Mouse (Mus musculus) liver, embryonic 13.5 days (tissue): Measurements from ENCODE around the gene Rtn3. TPM values are rescaled to one million over a fixed set of nuclear protein-coding genes. Genes with fewer than 3 reads are reported as not detected.
"Not testable (repeated sequence)": the region's sequence is repeated elsewhere in the genome, so short reads cannot be mapped to it uniquely, and the experiment has no call there.

Experiments used
- ATAC-seq: fragments of 200-750 bp; cut with Nextera tagmentation; 2 replicates; pipeline ENCODE4 v1.8.0; 2017; ENCODE audit warnings: low read depth, mild to moderate bottlenecking, moderate number of reproducible peaks, moderate library complexity
- DNase-seq: peaks from one replicate; pipeline ENCODE4 v3.0.0; 2022
- H3K27ac ChIP-seq: fragments of 300-500 bp; sonication (generic); 2 replicates; pipeline ENCODE4 v1.5.1; 2015; ENCODE audit warnings: moderate library complexity, mild to moderate bottlenecking, inconsistent platforms
- H3K27me3 ChIP-seq: fragments of 300-500 bp; sonication (generic); 2 replicates; pipeline ENCODE4 v1.6.1; 2015; ENCODE audit warnings: mild to moderate bottlenecking, inconsistent platforms
- H3K36me3 ChIP-seq: fragments of 300-500 bp; sonication (generic); 2 replicates; pipeline ENCODE4 v1.6.1; 2015; ENCODE audit warnings: mild to moderate bottlenecking, inconsistent platforms
- H3K4me1 ChIP-seq: fragments of 300-500 bp; sonication (generic); replicated peaks from 2 replicates; pipeline ENCODE4 v1.6.1; 2015; ENCODE audit warnings: inconsistent platforms
- H3K4me2 ChIP-seq: fragments of 300-500 bp; sonication (generic); 2 replicates; pipeline ENCODE4 v1.6.1; 2015; ENCODE audit warnings: inconsistent platforms, mild to moderate bottlenecking, moderate library complexity
- H3K4me3 ChIP-seq: fragments of 300-500 bp; sonication (generic); replicated peaks from 2 replicates; pipeline ENCODE4 v1.5.1; 2015; ENCODE audit warnings: mild to moderate bottlenecking, inconsistent platforms
- H3K9ac ChIP-seq: fragments of 300-500 bp; sonication (generic); 2 replicates; pipeline ENCODE4 v1.6.1; 2015; ENCODE audit warnings: mild to moderate bottlenecking, inconsistent platforms
- H3K9me3 ChIP-seq: fragments of 300-500 bp; sonication (generic); replicated peaks from 2 replicates; pipeline ENCODE4 v1.6.1; 2016; ENCODE audit warnings: inconsistent platforms
- WGBS: fragments of 180-500 bp; shearing (Covaris S2); methylation state at CpG from one replicate; pipeline ENCODE4 v1.1.7; 2015; ENCODE audit not compliant: insufficient replicate concordance; 5-methylcytosine and 5-hydroxymethylcytosine counted together
- polyA plus RNA-seq: library from polyadenylated mRNA; unstranded; fragments of >200 nt; fragmentation: Nextera tagmentation; extraction: Ambion mirVana; gene quantifications from 2 replicates; pipeline ENCODE4 v1.2.1, GENCODE M21; 2015

Gene Rtn3
- polyA plus RNA-seq, 1 experiment from 2014 or later: 67.5 TPM

DNA sequence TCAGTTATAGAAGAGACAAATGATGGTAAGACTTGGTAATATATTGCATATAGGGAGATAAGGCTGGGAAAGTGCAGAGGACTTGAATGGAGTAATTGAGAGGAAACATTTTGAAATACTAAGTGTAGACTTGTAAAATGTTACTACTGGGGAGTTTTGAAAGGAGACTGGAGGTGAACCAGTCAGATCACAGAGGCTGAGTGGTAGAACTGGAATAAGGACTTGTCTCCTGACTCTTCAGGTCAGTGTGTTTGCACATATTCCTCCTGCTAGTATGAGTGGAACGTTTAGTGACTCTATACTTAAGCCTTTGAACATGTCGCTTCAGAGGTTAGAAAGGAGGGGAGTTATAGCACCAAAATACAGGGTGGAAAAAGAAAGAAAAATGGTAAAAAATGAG lies 19.4 kb upstream of the Rtn3 start:
- H3K4me2 ChIP-seq: no peak overlapping the region
- H3K9me3 ChIP-seq: no peaks in the 10 kb centered on the region
- no peaks in the 10 kb centered on the region for H3K27me3 ChIP-seq
- H3K4me3 ChIP-seq: no peak overlapping the region
- no peaks in the 10 kb centered on the region for H3K36me3 ChIP-seq
- H3K9ac ChIP-seq: no peak overlapping the region
- H3K27ac ChIP-seq: no peak overlapping the region
- 69% methylated on average over 2 of the region's 2 CpGs for WGBS
- no peak for ATAC-seq
- H3K4me1 ChIP-seq: peaks cover 6% of the 10 kb centered on the region; the same call in 1 of the 2 replicates
- DNase-seq: no peak

DNA sequence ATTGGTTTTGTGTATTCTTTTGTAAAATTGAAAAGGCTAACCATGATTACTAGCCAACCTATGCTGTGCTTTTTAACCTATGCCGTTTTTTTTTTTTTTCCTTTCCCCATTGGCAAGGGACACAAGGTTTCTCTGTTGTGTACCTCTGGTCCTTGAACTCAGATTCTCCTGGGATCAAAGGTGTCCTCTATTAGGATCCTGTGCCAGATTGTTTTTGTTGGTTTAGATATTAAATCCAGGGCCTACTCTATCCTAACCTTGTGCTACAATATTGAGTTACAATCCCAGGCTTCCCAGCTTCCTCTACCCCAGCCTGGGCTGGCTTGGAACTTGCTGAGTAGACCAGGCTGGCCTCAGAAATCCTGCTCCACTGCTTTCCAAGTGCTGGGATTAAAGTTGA lies 17.6 kb upstream of the Rtn3 start:
- H3K36me3 ChIP-seq: no peaks in the 10 kb centered on the region
- peaks cover 13% of the 10 kb centered on the region for H3K4me1 ChIP-seq
- ATAC-seq (no peak), DNase-seq (no peak)
- no peak overlapping the region for H3K4me3 ChIP-seq
- no peaks in the 10 kb centered on the region for H3K9me3 ChIP-seq
- WGBS: 87% methylated on average over 1 of the region's 1 CpGs
- H3K9ac ChIP-seq: no peak overlapping the region
- no peak overlapping the region for H3K27ac ChIP-seq
- H3K4me2 ChIP-seq: no peak overlapping the region
- no peaks in the 10 kb centered on the region for H3K27me3 ChIP-seq

DNA sequence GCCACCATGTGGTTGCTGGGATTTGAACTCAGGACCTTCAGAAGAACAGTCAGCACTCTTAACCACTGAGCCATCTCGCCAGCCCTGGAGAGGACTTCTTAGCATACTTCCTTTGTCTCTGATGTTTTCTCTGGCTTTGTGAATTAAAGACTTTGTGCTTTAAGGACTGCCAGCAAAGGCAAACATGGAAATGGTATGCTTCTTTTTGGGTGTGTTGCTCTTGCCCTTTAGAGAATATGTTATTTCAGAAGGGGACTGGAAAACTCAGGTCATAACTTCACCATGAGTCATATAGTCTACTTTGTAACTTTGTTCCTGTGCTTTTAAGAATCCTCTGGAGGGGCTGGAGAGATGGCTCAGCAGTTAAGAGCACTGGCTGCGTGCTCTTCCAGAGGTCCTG lies 15.7 kb upstream of the Rtn3 start:
- ATAC-seq (no peak), DNase-seq (no peak)
- Histone ChIP-seq H3K36me3 (no peaks in the 10 kb centered on the region), H3K9ac (no peak overlapping the region), H3K4me1 (peaks cover 19% of the 10 kb centered on the region), H3K27ac (no peak overlapping the region), H3K9me3 (no peaks in the 10 kb centered on the region), H3K4me2 (no peak overlapping the region), H3K4me3 (no peak overlapping the region), H3K27me3 (no peaks in the 10 kb centered on the region)
- 84% methylated on average over 2 of the region's 2 CpGs for WGBS

DNA sequence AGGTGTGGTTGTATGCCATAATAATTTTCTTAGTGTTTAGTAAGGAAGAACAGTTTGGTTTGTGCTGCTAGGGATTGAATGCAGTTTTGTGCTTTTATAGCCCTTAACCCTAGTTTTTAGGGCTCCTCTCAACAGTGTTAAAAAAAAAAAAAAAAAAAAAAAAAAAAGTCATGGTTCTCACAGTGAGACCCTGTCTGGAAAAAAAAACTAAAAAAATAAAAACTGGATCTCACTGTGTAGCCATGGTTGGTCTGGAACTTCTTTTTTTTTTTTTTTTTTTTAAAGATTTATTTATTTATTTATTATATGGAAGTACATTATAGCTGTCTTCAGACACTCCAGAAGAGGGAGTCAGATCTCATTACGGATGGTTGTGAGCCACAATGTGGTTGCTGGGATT lies 13.0 kb upstream of the Rtn3 start:
- H3K4me3 ChIP-seq: peak overlapping the region; percentile 69
- peak overlapping the region; percentile 86 for H3K9ac ChIP-seq
- not testable (repeated sequence) for H3K27me3 ChIP-seq, H3K36me3 ChIP-seq, H3K9me3 ChIP-seq, ATAC-seq, DNase-seq
- peaks cover 32% of the 10 kb centered on the region for H3K4me1 ChIP-seq
- H3K27ac ChIP-seq: peak overlapping the region; percentile 94
- WGBS: 77% methylated on average over 1 of the region's 1 CpGs
- peak overlapping the region; percentile 97 for H3K4me2 ChIP-seq

DNA sequence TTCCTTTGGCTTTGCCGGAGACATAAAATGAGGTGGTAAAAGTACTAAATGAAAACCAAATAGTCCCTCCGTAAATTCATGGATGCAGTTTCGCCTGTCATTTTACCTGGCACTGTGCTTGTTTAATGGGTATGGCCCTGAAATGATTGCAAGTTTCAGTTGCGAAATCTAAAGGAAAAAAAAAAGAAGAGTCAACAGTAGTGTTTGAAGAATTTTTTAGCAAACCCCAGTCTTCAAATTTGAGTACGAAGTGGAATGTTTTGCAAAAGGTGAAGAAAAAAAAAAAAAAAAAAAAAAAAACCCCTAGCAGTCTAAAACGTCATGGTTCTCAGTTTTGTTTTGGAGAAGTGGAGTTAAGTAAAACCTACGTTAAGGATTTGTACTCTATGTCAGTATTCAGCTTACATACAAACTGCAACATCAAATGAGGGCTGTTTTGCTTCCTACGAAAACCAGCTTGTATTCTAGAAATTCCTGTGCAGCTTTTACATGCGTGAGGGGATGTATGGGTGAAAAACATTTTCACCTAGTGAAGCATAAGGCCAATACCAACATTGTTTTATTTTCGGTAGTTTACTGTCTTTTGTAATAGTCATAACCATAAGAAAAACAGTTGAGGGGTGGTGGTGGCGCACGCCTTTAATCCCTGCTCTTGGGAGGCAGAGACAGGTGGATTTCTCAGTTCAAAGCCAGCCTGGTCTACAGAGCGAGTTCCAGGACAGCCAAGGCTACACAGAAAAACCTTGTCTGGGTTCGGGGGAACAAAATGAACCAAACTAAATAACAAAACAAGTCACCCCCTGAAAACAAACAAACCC lies 12.3 kb upstream of the Rtn3 start:
- Histone ChIP-seq H3K27me3 (no peaks in the 10 kb centered on the region), H3K27ac (peak overlapping the region; percentile 94), H3K9me3 (no peaks in the 10 kb centered on the region), H3K4me3 (peak overlapping the region; percentile 69), H3K4me1 (peaks cover 32% of the 10 kb centered on the region), H3K4me2 (peak overlapping the region; percentile 97), H3K36me3 (no peaks in the 10 kb centered on the region), H3K9ac (peak overlapping the region; percentile 86)
- 25% methylated on average over 14 of the region's 14 CpGs for WGBS
- ATAC-seq: no peak
- no peak for DNase-seq

DNA sequence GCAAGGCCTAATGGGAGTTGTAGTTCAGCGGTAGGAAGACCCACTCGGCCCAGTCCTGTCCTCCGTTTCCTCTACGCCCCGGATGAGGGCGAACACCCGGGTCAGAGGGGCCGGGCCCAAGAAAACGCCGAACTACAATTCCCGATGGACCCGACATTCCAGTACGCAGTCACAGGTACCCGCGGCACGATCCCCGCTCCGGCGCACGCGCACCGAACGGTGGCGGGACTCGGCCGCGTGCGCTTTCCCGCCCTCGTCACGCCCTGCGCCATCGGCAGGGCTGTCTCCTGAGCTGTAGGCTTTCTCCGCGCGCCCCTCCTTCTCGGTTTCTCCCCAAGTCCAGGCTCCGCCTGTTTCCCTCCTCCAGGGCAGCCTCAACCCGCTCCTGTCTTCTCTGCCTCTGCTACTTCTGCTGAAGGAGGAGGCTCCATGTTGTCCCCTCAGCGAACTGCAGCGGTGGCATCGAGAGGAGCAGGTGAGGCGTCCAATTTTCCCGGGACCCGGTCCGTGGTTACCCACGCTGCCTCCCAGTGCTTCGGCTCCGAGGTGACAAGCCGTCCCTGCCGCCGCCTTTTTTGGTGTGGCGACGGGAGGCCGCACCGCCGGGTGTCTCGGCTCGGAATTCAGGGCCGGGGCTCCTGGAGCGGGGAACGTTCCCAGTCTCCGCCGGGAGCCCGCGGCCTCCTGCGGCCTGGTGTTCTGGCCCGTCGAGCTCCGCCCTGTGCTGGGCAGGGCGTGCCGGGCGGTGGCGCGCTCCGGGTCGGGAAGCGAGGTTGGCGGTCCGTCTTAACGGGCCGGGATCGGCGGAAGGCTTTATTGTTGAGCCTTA lies 11.3 kb upstream of the Rtn3 start:
- peak; percentile 83 for DNase-seq
- H3K4me3 ChIP-seq: peak overlapping the region; percentile 69
- peak overlapping the region; percentile 86 for H3K9ac ChIP-seq
- peak overlapping the region; percentile 97 for H3K4me2 ChIP-seq
- no peaks in the 10 kb centered on the region for H3K9me3 ChIP-seq
- ATAC-seq: peak; percentile 92
- H3K27ac ChIP-seq: peak overlapping the region; percentile 94
- no peaks in the 10 kb centered on the region for H3K27me3 ChIP-seq
- peaks cover 32% of the 10 kb centered on the region for H3K4me1 ChIP-seq
- H3K36me3 ChIP-seq: no peaks in the 10 kb centered on the region
- WGBS: under 1% methylated on average over 84 of the region's 84 CpGs

DNA sequence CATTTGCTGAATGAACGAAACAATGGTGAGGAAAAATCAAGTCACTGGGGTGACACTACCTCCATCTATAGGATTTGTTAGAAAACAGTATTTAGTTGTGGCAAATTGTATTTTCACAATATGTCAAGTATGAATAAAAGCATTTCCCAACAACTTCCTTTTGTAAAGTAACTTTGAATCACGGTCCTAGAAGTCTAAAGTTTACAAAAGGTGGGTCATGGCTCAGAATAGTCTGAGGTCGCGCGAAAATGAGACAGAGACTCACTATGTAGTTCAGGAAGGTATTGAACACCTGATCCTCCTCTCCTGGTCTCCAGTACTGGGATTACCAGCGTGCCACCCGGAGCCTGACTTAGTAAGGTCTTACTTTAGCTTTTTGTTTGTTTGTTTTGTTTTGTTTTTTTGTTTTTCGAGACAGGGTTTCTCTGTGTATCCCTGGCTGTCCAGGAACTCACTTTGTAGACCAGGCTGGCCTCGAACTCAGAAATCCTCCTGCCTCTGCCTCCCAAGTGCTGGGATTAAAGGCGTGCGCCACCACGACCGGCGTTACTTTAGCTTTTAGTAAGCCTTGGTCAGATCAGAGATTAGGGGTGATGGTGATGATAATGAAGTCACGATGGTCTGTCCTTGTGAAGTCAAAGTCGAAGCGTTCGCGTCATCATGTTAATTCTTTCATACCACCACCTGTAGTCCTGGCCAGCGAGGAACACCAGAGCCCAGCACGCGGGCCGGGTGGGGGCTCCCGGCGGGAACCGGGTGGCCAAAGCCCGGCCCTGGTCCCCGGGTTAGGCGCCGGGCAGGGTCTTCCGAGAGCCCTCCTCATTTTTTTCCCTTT lies 10.5 kb upstream of the Rtn3 start, which contains the start of gene Atl3:
TSS of gene Atl3 (plus strand) at position 689 of the 835 bp plus-strand sequence.
- Histone ChIP-seq H3K9ac (peak within 1 kb of the TSS; percentile 86), H3K36me3 (no peaks in the 10 kb centered on the region), H3K4me3 (peak within 1 kb of the TSS; percentile 69), H3K27me3 (no peaks in the 10 kb centered on the region), H3K4me1 (peaks cover 32% of the 10 kb centered on the region), H3K27ac (peak within 1 kb of the TSS; percentile 94), H3K9me3 (no peaks in the 10 kb centered on the region), H3K4me2 (peak within 1 kb of the TSS; percentile 97)
- ATAC-seq (no peak), DNase-seq (no peak)
- 23% methylated on average over 31 of the region's 31 CpGs for WGBS

DNA sequence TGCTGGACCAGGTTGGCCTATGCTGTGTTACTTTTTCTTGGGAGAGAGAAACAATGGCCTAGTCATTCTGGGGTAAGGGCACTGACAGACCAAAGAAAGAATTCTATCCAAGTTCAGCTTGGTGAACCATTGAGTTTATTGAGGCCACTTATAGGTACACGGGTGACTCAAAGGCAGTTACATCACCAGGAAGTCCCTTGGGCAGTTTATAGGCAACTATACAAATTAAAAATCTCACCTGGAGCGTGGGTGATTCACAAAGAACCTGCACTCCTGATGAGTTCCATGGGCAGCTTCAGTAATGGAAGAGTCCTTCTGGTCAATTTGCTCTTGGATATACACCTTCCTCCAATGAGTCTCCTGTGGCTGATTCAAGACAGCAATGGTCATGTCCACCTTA lies 9.6 kb upstream of the Rtn3 start:
- 0 out of 2 replicates have a peak overlapping the region, but pooled peaks have one; percentile 3 for H3K27ac ChIP-seq
- no peak overlapping the region for H3K4me3 ChIP-seq
- ATAC-seq (no peak), DNase-seq (no peak)
- H3K36me3 ChIP-seq: no peaks in the 10 kb centered on the region
- H3K9ac ChIP-seq: no peak overlapping the region
- H3K4me2 ChIP-seq: no peak overlapping the region
- H3K27me3 ChIP-seq: no peaks in the 10 kb centered on the region
- H3K9me3 ChIP-seq: no peaks in the 10 kb centered on the region
- WGBS: 84% methylated on average over 2 of the region's 2 CpGs
- H3K4me1 ChIP-seq: peaks cover 38% of the 10 kb centered on the region

DNA sequence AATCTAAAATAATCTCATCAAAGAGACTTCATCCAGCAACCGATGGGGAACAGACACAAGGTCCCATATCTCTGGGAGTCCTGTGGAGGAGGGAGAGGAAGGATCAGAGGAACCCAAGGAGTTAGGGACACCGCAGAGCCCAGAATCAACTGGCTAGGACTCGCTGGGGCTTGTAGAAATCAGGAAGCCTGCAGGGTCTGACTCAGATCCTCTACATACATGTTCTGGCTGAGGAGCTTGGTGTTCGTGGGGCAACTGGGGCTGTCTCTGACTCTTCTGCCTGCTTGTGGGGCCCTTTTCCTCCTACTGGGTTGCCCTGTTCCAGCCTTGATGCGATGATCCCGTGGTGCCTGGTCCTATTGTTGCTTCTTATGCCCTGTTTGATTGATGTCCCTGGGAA lies 8.9 kb upstream of the Rtn3 start:
- Histone ChIP-seq H3K4me1 (peaks cover 33% of the 10 kb centered on the region), H3K4me2 (no peak overlapping the region), H3K27ac (no peak overlapping the region), H3K9me3 (no peaks in the 10 kb centered on the region), H3K9ac (no peak overlapping the region), H3K27me3 (no peaks in the 10 kb centered on the region), H3K4me3 (no peak overlapping the region), H3K36me3 (no peaks in the 10 kb centered on the region)
- ATAC-seq (no peak), DNase-seq (no peak)
- WGBS: 84% methylated on average over 6 of the region's 6 CpGs

DNA sequence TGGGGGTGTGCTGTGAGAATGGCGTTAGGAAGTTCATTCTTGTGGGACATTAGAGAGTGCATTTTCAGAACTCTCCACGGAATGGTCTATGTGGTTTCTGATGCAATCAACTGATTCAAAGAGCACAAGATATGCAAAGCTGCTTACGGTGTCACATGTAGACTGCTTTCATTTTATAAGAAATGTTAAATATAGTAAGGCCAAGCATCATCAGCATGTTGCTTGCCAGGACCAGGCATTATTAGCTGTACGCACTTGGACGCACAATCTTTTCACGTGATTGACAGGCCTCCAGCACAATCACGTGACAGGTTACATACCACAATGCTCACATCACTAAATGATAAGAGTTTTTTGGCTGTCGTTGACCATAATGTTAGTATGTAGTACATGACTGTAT lies 4.6 kb upstream of the Rtn3 start:
- DNase-seq (no peak), ATAC-seq (no peak)
- no peak overlapping the region for H3K4me3 ChIP-seq
- H3K9me3 ChIP-seq: no peaks in the 10 kb centered on the region
- H3K27me3 ChIP-seq: no peaks in the 10 kb centered on the region
- no peak overlapping the region for H3K9ac ChIP-seq
- no peaks in the 10 kb centered on the region for H3K36me3 ChIP-seq
- no peak overlapping the region for H3K4me2 ChIP-seq
- peaks cover 21% of the 10 kb centered on the region for H3K4me1 ChIP-seq
- whole genome bisulfite sequencing: 63% methylated on average over 8 of the region's 8 CpGs
- H3K27ac ChIP-seq: no peak overlapping the region

DNA sequence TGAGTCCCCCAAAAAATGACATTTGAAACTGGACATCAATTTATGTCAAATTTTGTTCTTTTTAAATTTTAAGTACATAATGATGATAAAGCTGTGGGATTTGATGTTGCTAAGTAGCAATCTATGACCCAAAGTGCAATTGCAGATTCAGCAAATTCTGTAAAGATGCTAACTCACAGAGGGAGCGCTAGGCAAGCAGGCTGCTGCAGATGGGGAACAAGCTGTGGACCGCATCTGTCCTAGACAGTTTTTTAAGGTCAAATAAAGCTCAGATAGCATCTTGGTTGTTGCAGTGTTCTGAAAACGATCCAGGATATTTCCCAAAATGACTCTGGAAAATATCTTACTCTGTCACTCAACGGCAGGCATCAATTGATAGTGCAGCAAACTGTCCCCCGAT lies 995 bp upstream of the Rtn3 start:
- Histone ChIP-seq H3K4me2 (peak overlapping the region; percentile 95), H3K36me3 (no peaks in the 10 kb centered on the region), H3K9me3 (no peaks in the 10 kb centered on the region), H3K4me3 (peak overlapping the region; percentile 94), H3K4me1 (peaks cover 34% of the 10 kb centered on the region), H3K9ac (peak overlapping the region; percentile 98), H3K27ac (peak overlapping the region; percentile 99), H3K27me3 (no peaks in the 10 kb centered on the region)
- DNase-seq: no peak
- ATAC-seq: no peak
- WGBS: 61% methylated on average over 5 of the region's 5 CpGs
